Mouse (Mus musculus): ENCODE measurements around the gene Pheta1.
A peak's percentile ranks its signal among the peaks of the same experiment; 100 is the strongest.

The Pheta1 gene

DNA sequence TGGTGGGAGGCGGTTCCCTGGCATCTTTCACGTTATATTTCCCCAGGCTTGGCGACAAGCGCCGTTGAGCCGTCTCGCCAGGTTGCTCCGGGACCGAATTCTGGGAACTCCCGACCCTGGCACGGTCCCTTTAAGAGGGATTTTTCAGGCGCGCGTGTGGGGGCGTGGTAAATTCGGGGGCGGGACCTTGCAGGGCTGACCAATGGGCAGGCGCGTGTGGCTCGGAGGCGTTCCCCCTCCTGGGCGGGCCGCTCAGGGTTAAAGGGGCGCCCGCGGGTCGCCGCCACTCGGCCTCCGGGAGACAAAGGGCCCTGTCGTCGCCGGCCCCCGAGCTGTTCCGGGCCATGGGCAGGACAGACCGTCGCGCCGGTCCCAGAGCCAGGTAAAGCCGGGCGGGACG, at the start of gene Pheta1:
Gene Pheta1, plus strand, starts transcription at position 242 of the 400 bp plus-strand sequence.
- DNase-seq (ENCODE audit: inconsistent age in 2 of 2, low spot score in 1 of 2) = peak; percentile 93 to 98

DNA sequence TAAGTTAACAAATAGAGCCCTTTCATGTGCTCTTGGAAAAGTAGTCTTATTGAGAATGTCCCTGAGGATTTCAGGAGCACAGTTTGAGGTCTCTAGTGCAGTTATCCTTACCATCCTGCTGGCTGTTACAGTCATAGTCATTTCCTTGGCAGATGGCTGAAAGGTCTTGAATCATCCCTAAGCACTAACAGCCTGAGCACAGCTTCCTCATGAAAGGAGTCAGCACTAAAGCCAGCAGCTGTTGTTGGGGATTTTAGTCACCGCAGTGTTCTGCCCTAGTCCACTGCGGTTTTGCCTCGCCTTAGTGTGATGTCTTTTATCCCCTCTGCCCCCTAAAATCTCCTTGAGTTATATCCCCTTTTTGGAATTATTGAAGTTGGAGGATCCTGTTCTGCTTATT, 41.6 kb upstream of the Pheta1 start:
- DNase-seq (ENCODE audit: inconsistent age in 2 of 2, low spot score in 1 of 2) = peak; percentile 27 to 61

DNA sequence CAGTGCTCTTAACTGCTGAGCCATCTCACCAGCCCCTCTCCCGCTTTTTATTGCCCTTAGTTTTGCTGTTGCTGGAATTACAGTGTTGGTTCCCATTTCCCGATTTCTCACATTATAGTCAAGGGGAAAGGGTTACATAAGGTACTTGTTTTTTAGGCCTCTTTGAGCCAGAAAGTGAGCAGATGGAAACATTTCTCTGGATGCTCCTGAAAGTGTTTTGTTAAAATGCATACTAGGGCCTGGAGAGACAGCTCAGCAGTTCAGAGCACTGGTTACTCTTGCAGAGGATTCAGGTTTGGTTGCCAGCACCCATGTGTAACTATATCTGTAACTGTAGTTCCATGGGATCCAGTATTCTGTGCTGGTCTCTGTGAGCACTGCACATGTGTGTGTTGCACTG, 40.6 kb upstream of the Pheta1 start:
- DNase-seq (ENCODE audit: inconsistent age in 2 of 2, low spot score in 1 of 2) = no peak

DNA sequence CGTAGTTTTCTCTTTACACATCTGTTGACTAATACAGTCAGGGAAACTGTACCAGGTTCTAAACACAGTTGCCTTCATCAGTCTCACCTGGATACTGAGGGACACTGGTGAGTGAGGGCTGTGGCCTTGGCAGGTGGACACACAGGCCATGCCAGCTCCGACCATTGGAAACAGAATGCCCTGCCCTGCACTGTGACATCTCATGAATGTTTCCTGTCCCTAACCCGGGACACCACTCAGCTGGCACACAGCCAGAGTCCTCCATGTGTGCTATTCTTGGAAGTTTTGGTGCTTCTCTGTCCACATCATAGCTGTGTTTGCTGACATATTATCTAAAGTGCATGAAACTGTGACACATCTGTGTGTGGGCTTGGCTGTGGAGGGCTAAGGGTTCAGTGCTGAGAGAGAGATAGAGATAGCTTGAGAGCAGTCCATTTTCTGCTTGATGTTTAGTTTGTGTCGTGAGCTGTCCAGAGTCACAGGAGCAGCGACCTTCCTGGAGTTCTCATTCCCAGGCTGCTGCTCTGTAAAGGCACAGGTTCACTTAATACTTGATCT, 39.0 kb upstream of the Pheta1 start:
- DNase-seq (ENCODE audit: inconsistent age in 2 of 2, low spot score in 1 of 2) = peak; percentile 46 to 71

DNA sequence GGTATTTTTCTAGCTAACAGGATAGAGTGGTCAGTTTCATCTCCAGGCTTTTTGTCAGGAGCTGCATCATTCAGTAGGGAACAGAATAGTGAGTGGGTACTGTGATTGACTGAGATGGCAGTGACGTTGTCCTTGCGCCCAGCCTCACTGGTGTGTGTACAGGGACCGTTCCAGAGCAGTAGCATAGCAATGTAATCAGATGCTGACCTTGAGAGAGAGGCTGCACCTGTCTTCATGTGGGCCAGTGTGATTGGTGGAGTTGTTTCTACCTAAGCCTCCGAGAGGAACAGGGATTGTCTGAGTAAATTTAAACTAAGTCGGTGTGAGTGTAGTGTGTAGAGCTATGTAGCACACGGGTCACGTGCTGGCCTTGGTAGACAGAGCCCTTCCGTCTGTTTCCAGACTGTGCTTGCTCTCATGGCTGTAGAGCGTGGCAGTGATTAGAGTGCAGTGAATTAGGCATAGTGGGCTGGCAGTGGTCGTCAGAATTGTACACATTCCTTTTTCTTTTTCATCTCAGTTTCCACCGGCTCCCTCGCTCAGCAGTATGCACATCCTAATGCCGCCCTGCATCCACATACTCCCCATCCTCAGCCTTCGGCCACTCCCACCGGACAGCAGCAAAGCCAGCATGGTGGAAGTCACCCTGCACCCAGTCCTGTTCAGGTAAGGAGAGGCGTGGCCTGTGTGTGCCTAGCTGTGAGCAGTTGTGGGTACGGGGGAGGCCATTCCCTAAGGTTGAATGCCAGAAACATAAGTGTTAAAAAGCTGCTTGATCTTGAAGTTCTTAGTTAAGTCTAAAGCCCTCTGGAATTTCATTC, 38.2 kb upstream of the Pheta1 start:
- peak; percentile 9 to 51 for DNase-seq (ENCODE audit: inconsistent age in 2 of 2, low spot score in 1 of 2)

DNA sequence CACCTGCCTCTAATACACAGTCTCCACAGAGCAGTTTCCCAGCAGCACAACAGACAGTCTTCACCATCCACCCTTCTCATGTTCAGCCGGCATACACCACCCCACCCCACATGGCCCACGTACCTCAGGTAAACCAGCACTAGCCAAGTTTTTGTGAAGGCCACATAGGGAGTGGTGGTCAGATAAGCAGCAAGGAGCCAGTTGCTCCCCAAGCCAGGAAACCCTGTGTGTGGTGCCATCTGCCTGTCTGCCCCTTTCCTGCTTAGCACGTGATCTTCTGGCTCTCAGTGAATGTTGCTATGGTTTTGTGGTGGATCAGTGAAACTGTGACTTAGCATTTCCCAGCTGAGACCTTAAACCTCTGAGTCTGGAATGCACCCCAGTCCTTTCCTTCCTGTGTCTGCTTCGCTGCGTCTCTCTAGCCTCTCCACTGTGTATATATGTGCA, 37.3 kb upstream of the Pheta1 start:
- DNase-seq (ENCODE audit: inconsistent age in 2 of 2, low spot score in 1 of 2) = peak in 1 of 2 experiments; percentile 11

DNA sequence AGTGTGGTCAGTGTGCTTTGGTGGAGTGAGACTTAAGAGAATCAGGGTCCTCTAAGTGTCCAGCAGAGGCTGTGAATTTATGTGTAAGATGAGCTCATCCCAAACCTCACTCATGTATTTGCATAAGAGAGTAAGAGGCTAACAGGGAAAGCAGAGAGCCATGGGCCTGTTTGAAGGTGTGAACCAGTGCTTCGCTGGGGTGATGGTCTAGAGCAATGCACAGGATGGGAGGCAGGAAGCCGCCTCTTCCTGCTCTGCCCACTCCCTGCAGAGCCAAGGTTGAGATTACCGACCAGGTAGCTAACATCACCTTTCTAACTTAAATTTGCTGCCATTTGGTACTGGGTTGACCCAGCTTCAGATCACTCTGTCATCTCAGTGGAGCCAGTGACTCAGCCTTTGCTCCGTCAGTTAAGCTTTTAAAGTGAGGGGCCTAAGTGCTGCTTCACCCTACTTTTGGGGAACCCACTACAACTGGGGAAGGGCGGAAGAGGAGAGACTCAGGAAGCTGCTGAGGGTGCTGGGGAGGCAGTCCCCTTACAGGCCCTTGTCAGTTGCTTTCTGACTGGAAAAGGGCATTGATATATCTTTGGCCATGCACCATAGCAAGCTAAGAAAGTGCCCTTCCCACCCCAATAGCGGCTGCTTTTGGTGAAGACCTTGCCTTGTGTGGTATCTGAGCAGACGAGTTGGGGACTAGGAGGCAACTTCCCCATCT, 36.1 kb upstream of the Pheta1 start:
- DNase-seq (ENCODE audit: inconsistent age in 2 of 2, low spot score in 1 of 2) = peak in 1 of 2 experiments; percentile 3

DNA sequence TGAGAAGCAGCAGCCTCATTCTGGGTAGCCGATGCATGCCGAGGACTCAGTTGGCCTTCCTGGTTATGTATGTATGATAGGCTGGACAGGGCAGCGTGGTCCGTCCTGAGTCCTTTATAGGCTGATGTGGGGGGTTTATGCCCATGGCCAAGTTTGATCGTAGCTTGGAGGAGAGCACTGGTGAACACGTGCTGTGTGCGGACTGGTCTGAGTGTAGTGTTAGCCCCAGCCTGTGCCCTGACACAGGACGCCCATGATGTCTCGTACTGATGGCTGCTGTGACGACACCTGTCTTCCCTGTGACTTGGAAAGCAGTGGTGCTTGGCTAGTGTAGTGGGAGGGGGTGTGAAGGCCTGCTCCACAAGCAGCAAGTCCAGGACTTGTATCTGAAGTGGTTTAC, 35.0 kb upstream of the Pheta1 start:
- peak in 1 of 2 experiments; percentile 14 for DNase-seq (ENCODE audit: inconsistent age in 2 of 2, low spot score in 1 of 2)

DNA sequence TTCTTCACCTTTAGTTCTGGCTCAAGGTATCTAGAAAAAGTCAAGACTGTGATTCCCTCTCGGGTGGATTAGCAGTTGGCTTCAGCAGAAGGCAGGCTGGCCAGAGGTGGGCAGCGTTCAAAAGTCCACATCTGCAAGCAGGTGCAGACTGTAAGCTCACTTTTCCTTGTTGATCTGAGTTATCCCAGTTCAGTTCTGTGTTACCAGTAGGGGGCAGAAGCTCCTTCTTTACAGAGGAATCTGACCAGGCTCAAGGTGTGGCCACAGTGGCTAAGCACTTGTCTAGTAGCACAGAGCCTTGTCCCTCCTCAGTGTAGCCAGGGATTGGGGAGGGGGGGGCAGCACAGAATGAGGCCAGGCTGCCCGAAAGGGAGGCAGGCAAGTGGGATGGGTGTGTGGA, 33.7 kb upstream of the Pheta1 start:
- peak; percentile 64 to 89 for DNase-seq (ENCODE audit: inconsistent age in 2 of 2, low spot score in 1 of 2)

DNA sequence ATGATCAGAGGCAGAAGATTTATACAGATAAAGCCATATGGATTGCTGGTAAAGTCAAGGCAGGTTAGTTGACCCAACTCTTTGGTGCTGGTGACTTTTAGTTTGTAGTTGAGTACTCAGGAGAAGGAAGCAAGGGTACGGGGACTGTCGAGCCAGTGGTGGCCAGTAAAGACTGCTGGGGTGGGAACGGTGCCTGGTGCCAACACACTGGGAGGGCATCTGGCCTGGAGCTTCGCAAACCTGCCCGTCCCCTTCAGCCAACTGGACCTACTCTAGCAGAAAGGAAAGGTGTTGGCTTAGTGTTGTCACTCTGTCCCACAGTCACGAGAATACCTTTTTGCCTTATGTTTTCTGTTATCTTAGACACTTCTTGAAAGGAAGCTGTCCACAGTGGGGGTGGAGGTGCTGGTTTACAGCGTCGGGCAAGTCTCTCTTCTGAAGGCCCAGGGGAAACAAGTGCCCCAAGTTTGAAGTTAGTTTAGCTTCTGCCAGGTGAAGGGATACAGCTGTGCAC, 32.9 kb upstream of the Pheta1 start:
- DNase-seq (ENCODE audit: inconsistent age in 2 of 2, low spot score in 1 of 2) = no peak

DNA sequence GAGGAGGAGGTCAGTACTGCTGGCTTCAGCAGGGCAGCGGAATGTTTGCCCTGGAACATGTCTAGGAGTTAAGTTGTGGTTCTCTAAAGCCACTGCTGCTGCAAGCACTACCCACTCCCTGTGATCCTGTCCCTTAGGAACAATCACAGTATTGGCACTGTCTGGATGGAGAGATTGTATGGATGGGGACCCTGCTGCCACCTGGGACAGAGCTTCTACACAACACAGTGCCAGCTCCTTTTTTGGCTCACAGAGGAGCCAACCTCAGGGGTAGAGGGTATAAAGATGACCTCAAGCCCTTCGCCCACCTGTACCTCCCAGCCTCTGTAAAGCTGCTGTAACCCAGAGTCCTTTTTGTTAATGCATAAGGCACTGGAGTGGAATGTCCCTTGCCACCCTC, 32.2 kb upstream of the Pheta1 start:
- no peak for DNase-seq (ENCODE audit: inconsistent age in 2 of 2, low spot score in 1 of 2)

DNA sequence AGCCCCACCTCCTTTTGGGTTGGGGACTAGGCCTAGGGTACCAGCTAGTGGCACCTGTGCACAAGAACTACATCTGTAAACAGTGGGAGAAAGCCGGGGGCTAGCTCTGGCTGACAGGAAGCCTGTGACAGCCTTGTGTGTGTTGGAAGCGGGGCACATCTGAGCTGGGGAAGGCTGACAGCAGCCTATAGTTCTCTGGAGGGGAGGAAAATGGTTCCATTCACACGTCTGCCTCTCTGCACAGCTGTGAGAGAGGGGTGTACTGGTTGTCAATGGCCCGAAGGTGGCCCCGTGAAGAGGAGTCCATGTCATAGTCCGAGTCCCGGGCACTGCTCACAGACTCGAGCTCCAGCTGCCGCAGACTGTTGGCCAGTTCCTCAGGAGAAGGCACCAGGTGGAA, 31.2 kb upstream of the Pheta1 start:
- DNase-seq (ENCODE audit: inconsistent age in 2 of 2, low spot score in 1 of 2) = peak in 1 of 2 experiments; percentile 44

DNA sequence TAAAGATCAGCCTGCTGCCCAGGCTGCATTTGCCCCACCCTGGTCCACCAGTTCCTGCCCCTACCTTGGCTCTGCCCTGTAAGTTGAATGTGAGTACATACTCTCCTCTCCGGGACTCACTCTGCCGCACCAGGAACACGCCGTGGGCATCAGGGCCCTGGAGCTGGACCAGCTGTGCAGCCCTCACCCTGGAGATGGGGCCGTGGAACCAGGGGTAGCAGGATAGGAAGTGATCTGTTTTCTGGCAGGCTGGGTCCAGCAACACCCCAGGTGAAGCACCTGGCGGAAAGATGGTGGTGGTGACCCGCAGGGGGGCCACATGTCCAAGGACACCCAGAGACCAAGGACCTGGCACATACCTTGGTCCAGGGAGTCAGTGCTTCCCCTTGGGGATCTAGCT, 30.4 kb upstream of the Pheta1 start:
- peak in 1 of 2 experiments; percentile 55 for DNase-seq (ENCODE audit: inconsistent age in 2 of 2, low spot score in 1 of 2)

DNA sequence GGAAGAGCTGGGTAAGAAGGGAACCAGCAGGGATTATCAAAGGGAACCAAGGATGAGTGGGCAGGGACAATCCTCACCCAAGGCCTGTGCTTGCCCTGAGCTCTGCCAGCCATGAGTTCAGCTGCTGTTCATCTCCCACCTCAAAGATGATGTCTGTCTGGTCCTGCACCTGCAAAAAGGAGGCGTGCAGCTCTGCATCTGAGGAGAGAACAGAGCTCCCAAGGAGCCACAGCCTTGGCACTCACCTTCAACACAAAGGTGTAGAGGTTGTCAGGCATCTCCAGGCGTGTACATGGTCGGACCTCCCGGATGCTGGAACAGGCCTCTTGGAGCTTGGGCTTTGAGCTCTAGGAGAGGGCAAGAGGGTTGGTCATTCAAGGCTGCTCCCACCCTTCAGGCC, 29.9 kb upstream of the Pheta1 start:
- DNase-seq (ENCODE audit: inconsistent age in 2 of 2, low spot score in 1 of 2) = no peak

DNA sequence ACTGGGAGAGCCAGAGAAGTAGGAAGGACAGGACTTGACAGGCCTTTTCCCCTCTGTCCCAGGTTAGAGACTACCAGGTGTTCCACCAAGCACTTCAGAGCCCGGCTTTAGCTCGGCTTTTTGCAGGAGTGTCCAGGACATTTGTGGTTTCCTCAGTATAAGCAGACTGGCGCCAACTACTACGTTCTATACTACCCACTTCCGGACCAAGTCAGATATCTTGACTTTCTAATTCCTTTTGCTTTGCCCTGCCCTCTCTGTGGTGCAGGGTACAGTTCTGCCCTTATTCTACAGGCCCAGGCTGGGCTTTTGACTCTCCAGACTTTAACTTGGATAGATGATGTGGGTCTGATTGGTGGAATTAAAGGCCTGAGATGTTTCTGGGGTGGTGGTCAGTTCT, 29.2 kb upstream of the Pheta1 start:
- DNase-seq (ENCODE audit: inconsistent age in 2 of 2, low spot score in 1 of 2) = peak in 1 of 2 experiments; percentile 37

DNA sequence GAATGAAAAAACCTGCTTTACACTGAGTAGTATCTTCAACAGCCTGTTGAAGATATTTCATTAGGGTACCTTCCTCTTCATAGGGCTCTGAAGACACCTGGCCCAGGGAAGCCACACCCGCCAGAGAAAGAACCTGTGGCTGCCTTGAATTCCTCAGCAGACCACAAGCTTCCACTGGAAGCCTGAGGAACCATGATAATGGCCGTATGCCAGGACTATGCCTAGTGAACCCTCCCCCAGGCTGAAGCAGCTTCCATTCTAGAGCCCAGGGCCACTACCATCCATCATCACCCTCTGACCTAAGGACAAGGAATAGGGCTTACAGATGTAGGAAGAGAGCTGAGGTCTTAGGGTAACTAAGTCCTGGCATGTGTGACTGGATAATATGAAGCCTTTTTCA, 28.6 kb upstream of the Pheta1 start:
- DNase-seq (ENCODE audit: inconsistent age in 2 of 2, low spot score in 1 of 2) = peak; percentile 46 to 80

DNA sequence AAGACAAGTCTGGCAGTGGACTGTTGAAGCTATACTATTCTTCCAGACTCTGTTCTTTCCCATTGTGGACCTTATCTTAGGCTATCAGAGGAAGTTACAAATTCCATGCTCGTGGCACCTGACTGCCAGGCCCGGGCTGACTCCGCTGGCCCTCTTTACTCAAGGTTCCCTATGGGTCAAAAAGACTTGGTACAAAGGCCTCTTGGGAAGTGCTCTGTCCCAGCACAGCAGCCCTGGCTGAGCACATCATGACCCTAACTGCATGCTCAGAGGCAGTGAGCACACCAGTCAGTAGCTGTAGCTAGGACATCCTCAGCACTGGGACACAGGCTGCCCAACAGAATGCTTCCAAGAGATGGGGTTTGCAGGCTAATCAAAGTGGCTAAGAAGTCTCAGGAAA, 28.1 kb upstream of the Pheta1 start:
- peak; percentile 26 to 50 for DNase-seq (ENCODE audit: inconsistent age in 2 of 2, low spot score in 1 of 2)

DNA sequence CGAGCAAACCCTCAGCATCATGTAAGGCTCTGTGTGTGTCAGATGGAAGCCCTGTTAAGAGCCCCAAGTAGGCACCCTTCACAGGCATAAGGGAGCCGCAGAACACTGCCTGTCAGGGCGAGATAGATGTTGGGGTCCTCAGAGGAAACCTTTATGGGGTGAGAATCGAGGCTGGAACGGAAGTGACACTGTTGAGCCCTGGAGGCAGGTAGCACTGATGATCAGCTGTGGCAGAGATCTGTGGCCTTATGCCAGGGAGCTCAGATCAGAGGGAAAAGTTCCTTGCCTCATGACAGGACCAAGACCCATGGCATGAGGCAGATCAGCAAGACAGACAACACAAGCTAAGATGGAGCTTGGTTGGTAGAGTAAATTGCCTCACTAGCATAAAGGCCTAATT, 27.7 kb upstream of the Pheta1 start:
- peak in 1 of 2 experiments; percentile 54 for DNase-seq (ENCODE audit: inconsistent age in 2 of 2, low spot score in 1 of 2)

DNA sequence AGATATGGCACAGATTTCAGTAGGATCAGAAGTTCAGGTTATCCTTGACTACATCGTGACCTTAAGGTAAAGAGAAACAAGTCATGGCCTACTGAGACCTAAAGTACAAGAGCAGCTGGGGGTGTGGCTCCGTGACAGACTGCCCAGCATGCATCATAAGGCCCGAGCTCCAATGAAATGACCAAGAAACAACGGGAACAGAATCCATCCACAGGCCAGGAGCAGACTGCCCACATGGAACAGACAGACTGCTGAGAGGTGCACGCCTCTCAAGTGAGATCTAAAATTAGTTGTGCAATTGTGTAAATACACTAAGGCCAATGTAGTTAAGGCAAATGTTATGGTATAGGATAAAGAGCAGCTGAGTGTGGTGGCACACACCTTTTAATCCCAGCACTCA, 27.2 kb upstream of the Pheta1 start:
- DNase-seq (ENCODE audit: inconsistent age in 2 of 2, low spot score in 1 of 2) = peak in 1 of 2 experiments; percentile 24

DNA sequence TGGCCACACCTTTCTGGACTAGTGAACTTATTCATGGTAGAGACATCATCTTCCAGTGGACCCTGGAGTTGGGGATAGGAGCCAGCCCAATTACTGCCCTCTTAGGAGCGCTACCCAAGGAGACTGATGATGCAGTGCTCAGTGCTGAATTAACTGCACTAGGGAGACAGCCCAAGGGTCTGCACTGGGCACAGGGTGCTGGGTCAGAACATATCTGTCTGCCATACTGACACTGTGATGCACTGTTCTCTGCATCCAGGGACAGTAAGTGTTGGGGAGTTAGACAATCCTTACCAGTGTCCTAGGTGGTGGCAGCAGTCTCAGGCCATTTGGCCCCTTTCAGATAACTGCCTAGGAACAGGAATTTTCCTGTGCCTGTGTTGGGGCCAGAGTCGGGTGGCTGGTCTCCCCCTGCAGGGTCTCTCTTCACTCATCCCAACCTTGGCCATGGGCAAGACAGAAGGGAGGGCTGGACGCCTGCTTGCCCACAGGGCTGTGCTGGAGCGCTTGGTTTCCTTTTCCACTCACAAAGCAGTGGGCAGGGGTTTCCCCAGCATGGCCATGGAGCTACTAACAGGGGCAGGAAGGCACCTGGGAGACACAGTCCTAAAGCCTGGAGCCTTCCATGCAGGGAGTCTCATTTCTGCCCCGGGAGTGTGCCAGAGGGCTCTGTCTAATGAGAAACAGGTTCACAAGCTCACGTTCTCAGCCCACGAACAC, 25.8 kb upstream of the Pheta1 start:
- peak; percentile 17 to 50 for DNase-seq (ENCODE audit: inconsistent age in 2 of 2, low spot score in 1 of 2)

DNA sequence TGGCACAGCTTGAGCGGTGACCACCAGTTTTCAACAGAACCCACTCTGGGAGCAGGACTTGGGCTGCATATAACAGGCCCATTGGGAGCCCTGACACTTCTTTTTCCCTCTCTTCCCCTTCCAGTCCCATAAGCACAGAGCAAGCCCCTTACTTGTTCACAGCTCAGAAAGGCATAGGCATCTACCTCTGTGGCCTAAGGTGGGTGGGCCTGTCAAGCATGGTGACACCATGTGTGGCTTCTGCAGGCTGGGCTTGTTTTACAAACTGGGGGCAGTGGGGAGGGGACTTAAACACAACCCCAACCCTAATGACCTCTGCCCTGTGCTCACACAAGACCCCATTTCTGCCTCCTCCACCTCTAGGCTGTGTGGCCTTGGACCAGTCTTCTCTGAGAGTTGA, 25.1 kb upstream of the Pheta1 start:
- peak in 1 of 2 experiments; percentile 35 for DNase-seq (ENCODE audit: inconsistent age in 2 of 2, low spot score in 1 of 2)
